Mouse (Mus musculus) kidney, embryonic 14.5 days (tissue): ENCODE results near the gene Ahctf1. TPM values are rescaled to one million over a fixed set of nuclear protein-coding genes. Genes with fewer than 3 reads are reported as not detected.
"Not testable (repeated sequence)": the region's sequence is repeated elsewhere in the genome, so short reads cannot be mapped to it uniquely, and the experiment has no call there.

Experiments used
- ATAC-seq: fragments of 200-750 bp; cut with Nextera tagmentation; 2 replicates; pipeline ENCODE4 v1.8.0; 2017; ENCODE audit warnings: moderate number of reproducible peaks, mild to moderate bottlenecking, moderate TSS enrichment, moderate library complexity; ENCODE audit not compliant: low FRiP score, low TSS enrichment
- H3K27ac ChIP-seq: fragments of 300-500 bp; sonication (generic); 2 replicates; pipeline ENCODE4 v1.5.1; 2014; ENCODE audit warnings: low read depth, mild to moderate bottlenecking, low read length, moderate library complexity, mixed read lengths
- H3K27me3 ChIP-seq: fragments of 300-500 bp; sonication (generic); 2 replicates; pipeline ENCODE4 v1.6.1; 2014; ENCODE audit warnings: mild to moderate bottlenecking, low read length; ENCODE audit not compliant: control insufficient read depth, insufficient read depth
- H3K36me3 ChIP-seq: fragments of 300-500 bp; sonication (generic); 2 replicates; pipeline ENCODE4 v1.6.1; 2014; ENCODE audit warnings: low read length, mixed read lengths; ENCODE audit not compliant: control insufficient read depth, insufficient read depth
- H3K4me1 ChIP-seq: fragments of 300-500 bp; sonication (generic); 2 replicates; pipeline ENCODE4 v1.6.1; 2014; ENCODE audit warnings: low read length, mixed read lengths; ENCODE audit not compliant: control insufficient read depth, insufficient read depth
- H3K4me2 ChIP-seq: fragments of 300-500 bp; sonication (generic); replicated peaks from 2 replicates; pipeline ENCODE4 v1.6.1; 2014; ENCODE audit warnings: low read depth, mild to moderate bottlenecking, low read length
- H3K4me3 ChIP-seq: fragments of 300-500 bp; sonication (generic); 2 replicates; pipeline ENCODE4 v1.5.1; 2014; ENCODE audit warnings: mild to moderate bottlenecking, low read length
- H3K9ac ChIP-seq: fragments of 300-500 bp; sonication (generic); 2 replicates; pipeline ENCODE4 v1.6.1; 2014; ENCODE audit warnings: low read depth, mild to moderate bottlenecking, low read length, moderate library complexity
- H3K9me3 ChIP-seq: fragments of 300-500 bp; sonication (generic); 2 replicates; pipeline ENCODE4 v1.6.1; 2016; ENCODE audit warnings: low read length; ENCODE audit not compliant: control insufficient read depth
- WGBS: fragments of 180-500 bp; shearing (Covaris S2); extraction: QIAGEN DNeasy Blood & Tissue Kit; methylation state at CpG from one replicate; pipeline ENCODE4 v1.1.7; 2014; 5-methylcytosine and 5-hydroxymethylcytosine counted together
- polyA plus RNA-seq: library from polyadenylated mRNA; unstranded; fragments of >200 nt; fragmentation: Nextera tagmentation; extraction: Ambion mirVana; gene quantifications from 2 replicates; pipeline ENCODE4 v1.2.1, GENCODE M21; 2014

Ahctf1 gene
- polyA plus RNA-seq, 1 experiment from 2014 or later, result 41.3 TPM

- Histone ChIP-seq H3K27ac (peak overlapping the region; percentile 63; the same call in 1 of the 2 replicates), H3K4me2 (no peak overlapping the region)
- ATAC-seq, result 0 out of 2 replicates have a peak, but pooled peaks have one; percentile 24
Observed at GRCm38 (mm10) chr1:179835753-179836425, 32.4 kb upstream of the Ahctf1 start.

GRCm38 (mm10) chr1:179833596-179833995, 30.1 kb upstream of the Ahctf1 start:
- H3K4me2 ChIP-seq, result no peak overlapping the region
- no peaks in the 10 kb centered on the region for H3K4me1 ChIP-seq
- H3K27ac ChIP-seq, result no peak overlapping the region
- WGBS, result 53% methylated on average over 1 of the region's 1 CpGs
- no peak overlapping the region for H3K9ac ChIP-seq
- no peaks in the 10 kb centered on the region for H3K36me3 ChIP-seq
- peaks cover 6% of the 10 kb centered on the region; the same call in 1 of the 2 replicates for H3K9me3 ChIP-seq
- H3K27me3 ChIP-seq, result no peaks in the 10 kb centered on the region
- no peak for ATAC-seq
- H3K4me3 ChIP-seq, result no peak overlapping the region

More at GRCm38 (mm10) chr1:179835753-179836425, 32.4 kb upstream of the Ahctf1 start:
- no peak overlapping the region for H3K4me3 ChIP-seq
- H3K36me3 ChIP-seq, result no peaks in the 10 kb centered on the region
- no peak overlapping the region for H3K9ac ChIP-seq
- H3K27me3 ChIP-seq, result no peaks in the 10 kb centered on the region
- H3K9me3 ChIP-seq, result peaks cover 6% of the 10 kb centered on the region; the same call in 1 of the 2 replicates
- no peaks in the 10 kb centered on the region for H3K4me1 ChIP-seq
- WGBS, result 83% methylated on average over 1 of the region's 1 CpGs

- H3K36me3 ChIP-seq, result no peaks in the 10 kb centered on the region
- H3K9ac ChIP-seq, result no peak overlapping the region
- 75% methylated on average over 7 of the region's 7 CpGs for WGBS
- H3K9me3 ChIP-seq, result peaks cover 6% of the 10 kb centered on the region; the same call in 1 of the 2 replicates
- no peaks in the 10 kb centered on the region for H3K27me3 ChIP-seq
- no peak overlapping the region for H3K27ac ChIP-seq
- ATAC-seq, result no peak
- H3K4me1 ChIP-seq, result no peaks in the 10 kb centered on the region
- no peak overlapping the region for H3K4me2 ChIP-seq
- H3K4me3 ChIP-seq, result no peak overlapping the region
Observed at GRCm38 (mm10) chr1:179832710-179833240, 29.3 kb upstream of the Ahctf1 start.

GRCm38 (mm10) chr1:179828900-179829299, 25.4 kb upstream of the Ahctf1 start:
- no peak for ATAC-seq
- WGBS, result 73% methylated on average over 4 of the region's 4 CpGs

GRCm38 (mm10) chr1:179828051-179828450, 24.6 kb upstream of the Ahctf1 start:
- no peaks in the 10 kb centered on the region for H3K4me1 ChIP-seq
- no peaks in the 10 kb centered on the region for H3K36me3 ChIP-seq
- no peak overlapping the region for H3K9ac ChIP-seq
- 94% methylated on average over 5 of the region's 5 CpGs for WGBS
- no peak overlapping the region for H3K4me3 ChIP-seq
- no peak overlapping the region for H3K4me2 ChIP-seq
- no peaks in the 10 kb centered on the region for H3K27me3 ChIP-seq
- no peak for ATAC-seq
- no peaks in the 10 kb centered on the region for H3K9me3 ChIP-seq
- no peak overlapping the region for H3K27ac ChIP-seq

More at GRCm38 (mm10) chr1:179828900-179829299, 25.4 kb upstream of the Ahctf1 start:
- Histone ChIP-seq H3K9ac (no peak overlapping the region), H3K4me3 (no peak overlapping the region), H3K27ac (no peak overlapping the region), H3K4me2 (no peak overlapping the region), H3K36me3 (no peaks in the 10 kb centered on the region), H3K4me1 (no peaks in the 10 kb centered on the region), H3K27me3 (no peaks in the 10 kb centered on the region), H3K9me3 (no peaks in the 10 kb centered on the region)

- H3K4me3 ChIP-seq, result no peak overlapping the region
- no peaks in the 10 kb centered on the region for H3K36me3 ChIP-seq
- H3K4me2 ChIP-seq, result no peak overlapping the region
- no peaks in the 10 kb centered on the region for H3K4me1 ChIP-seq
- no peak overlapping the region for H3K27ac ChIP-seq
- ATAC-seq, result no peak
- WGBS, result 57% methylated on average over 5 of the region's 5 CpGs
- no peaks in the 10 kb centered on the region for H3K9me3 ChIP-seq
- no peak overlapping the region for H3K9ac ChIP-seq
- H3K27me3 ChIP-seq, result no peaks in the 10 kb centered on the region
Observed at GRCm38 (mm10) chr1:179824549-179824948, 21.1 kb upstream of the Ahctf1 start.

GRCm38 (mm10) chr1:179818490-179819278, 15.2 kb upstream of the Ahctf1 start:
- H3K27me3 ChIP-seq, H3K9me3 ChIP-seq, ATAC-seq, H3K4me2 ChIP-seq, H3K27ac ChIP-seq, H3K4me1 ChIP-seq, H3K36me3 ChIP-seq, H3K9ac ChIP-seq, H3K4me3 ChIP-seq: not testable (repeated sequence)
- 91% methylated on average over 11 of the region's 11 CpGs for WGBS

- H3K4me1 ChIP-seq, result no peaks in the 10 kb centered on the region
- no peak overlapping the region for H3K4me2 ChIP-seq
- H3K27me3 ChIP-seq, result no peaks in the 10 kb centered on the region
- H3K36me3 ChIP-seq, result no peaks in the 10 kb centered on the region
- ATAC-seq, result no peak
- no peaks in the 10 kb centered on the region for H3K9me3 ChIP-seq
- no peak overlapping the region for H3K4me3 ChIP-seq
- no peak overlapping the region for H3K27ac ChIP-seq
- H3K9ac ChIP-seq, result no peak overlapping the region
- WGBS, result 74% methylated on average over 2 of the region's 2 CpGs
Observed at GRCm38 (mm10) chr1:179814616-179815015, 11.1 kb upstream of the Ahctf1 start.

- ATAC-seq, result no peak
Observed at GRCm38 (mm10) chr1:179813385-179813784, 9.9 kb upstream of the Ahctf1 start.

More at GRCm38 (mm10) chr1:179813385-179813784, 9.9 kb upstream of the Ahctf1 start:
- Histone ChIP-seq H3K36me3 (no peaks in the 10 kb centered on the region), H3K9ac (no peak overlapping the region), H3K4me1 (no peaks in the 10 kb centered on the region), H3K4me3 (no peak overlapping the region), H3K9me3 (no peaks in the 10 kb centered on the region), H3K27me3 (no peaks in the 10 kb centered on the region), H3K27ac (no peak overlapping the region), H3K4me2 (no peak overlapping the region)
- 58% methylated on average over 2 of the region's 2 CpGs for WGBS
